Mouse (Mus musculus) embryonic facial prominence, embryonic 13.5 days (tissue): ENCODE measurements around the gene Atrnl1. TPM values are rescaled to one million over a fixed set of nuclear protein-coding genes. Genes with fewer than 3 reads are reported as not detected.

Experiments
- microRNA-seq: library from miRNA; unstranded; fragments of <30 nt; microRNA quantifications from one replicate; pipeline ENCODE4, GENCODE M21; 2016
- polyA plus RNA-seq: library from polyadenylated mRNA; unstranded; fragments of >200 nt; fragmentation: Nextera tagmentation; extraction: Ambion mirVana; gene quantifications from 2 replicates; pipeline ENCODE4 v1.2.1, GENCODE M21; 2015

The Atrnl1 gene
- polyA plus RNA-seq, 1 experiment from 2014 or later, result 8.2 TPM

Small RNAs within 50 kb of the gene (microRNA-seq; reads per million reads assigned to microRNA genes)
- gene Mir5623, result 0.55 reads per million

Other genes with a start within 250 kb of the Atrnl1 start
- 30.0 and 33.6 TPM in 2 replicates for gene Trub1, start 158.1 kb upstream of the Atrnl1 start, polyA plus RNA-seq